Mouse (Mus musculus): Measurements from ENCODE around the gene Prrc2a.

DNA sequence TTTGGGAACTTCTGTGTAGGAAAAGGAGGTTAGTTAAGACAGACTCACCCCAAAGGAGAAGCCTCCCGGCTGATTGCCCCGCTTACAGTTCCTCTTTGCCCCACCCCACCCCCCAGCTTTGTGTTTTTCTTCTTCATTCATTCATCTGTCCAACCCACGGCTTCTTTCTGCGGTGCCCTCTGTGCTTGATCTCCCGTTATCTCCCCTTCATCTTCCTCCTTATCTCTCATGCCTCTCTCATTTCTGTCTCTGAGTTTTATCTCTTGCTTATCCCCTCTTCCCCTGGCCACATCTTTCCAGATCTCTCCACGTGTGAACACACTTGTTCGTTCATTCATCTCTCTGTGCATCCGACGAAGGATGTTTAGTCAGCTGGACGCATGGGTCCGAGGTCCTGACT lies 36.4 kb upstream of the Prrc2a start:
- no peak for TF ChIP-seq POLR2A (IDR thresholded peaks at IDR 0.05; ENCODE audit: borderline replicate concordance, extremely low read depth, insufficient read depth, insufficient read length, poor library complexity, severe bottlenecking)
- no peak for TF ChIP-seq CTCF (IDR thresholded peaks at IDR 0.05; ENCODE audit: borderline replicate concordance, extremely low read depth, insufficient read depth, insufficient read length)
